Mouse (Mus musculus) frontal cortex, postnatal 14 days (tissue): ENCODE data around the gene Iqgap1.
"Not testable (repeated sequence)": the region's sequence is repeated elsewhere in the genome, so short reads cannot be mapped to it uniquely, and the experiment has no call there.

Experiments
- DNase-seq, 2 experiments: peaks; one replicate each; pipeline ENCODE4 v3.0.0; 2022; ENCODE audit warnings: low spot score in 2 of 2

Iqgap1 gene

DNA sequence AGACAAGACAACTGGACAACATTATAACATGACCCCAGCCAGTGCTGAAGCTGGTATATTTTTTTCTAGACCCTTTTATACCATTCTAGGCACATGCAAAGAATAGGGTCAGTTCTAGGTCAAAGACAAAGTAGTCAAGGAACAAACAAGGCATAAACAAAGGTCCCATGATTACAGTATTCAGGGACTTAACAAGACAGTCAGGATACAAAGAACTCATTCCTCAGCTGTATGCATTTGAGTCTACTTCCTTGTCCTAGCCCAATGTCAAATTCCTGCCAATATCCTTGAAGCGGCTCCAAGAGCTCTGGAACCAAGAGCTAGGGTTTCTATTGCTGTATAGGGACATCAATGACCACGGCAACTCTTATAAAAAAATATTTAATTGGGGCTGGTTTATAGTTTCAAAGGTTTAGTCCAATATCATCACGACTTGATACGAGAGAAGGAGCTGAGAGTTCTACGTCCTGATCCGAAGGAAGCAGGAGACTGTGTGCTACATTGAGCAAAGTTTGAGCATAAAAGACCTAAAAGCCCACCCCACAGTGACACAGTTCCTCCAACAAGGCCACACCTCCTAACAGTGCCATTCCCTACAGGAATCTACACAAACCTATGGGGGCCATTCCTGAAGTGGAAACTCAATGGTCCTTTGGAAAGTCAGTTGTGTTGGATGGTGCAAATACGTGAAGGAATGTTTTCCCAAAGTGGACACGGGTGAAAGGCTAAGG lies 18.3 kb upstream of the Iqgap1 start:
- DNase-seq = no peak

DNA sequence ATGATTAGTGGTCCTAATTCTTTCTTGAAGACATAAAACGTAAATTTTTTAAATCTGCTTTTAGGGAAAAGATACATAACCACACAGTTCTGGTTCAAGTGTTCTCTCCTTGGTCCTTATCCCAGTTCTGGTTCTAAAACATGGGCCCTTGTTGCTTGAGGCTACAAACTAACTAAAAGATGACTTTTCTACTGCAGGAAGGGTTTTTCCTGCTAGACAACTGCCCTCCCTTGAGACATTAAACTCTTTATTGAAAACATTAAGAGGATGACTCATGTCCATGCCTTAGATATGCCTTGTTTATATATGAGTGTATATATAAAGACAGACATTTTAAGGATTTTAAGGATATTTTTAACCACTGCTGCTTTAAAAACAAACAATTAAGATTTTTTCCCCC lies 17.4 kb upstream of the Iqgap1 start:
- no peak for DNase-seq

DNA sequence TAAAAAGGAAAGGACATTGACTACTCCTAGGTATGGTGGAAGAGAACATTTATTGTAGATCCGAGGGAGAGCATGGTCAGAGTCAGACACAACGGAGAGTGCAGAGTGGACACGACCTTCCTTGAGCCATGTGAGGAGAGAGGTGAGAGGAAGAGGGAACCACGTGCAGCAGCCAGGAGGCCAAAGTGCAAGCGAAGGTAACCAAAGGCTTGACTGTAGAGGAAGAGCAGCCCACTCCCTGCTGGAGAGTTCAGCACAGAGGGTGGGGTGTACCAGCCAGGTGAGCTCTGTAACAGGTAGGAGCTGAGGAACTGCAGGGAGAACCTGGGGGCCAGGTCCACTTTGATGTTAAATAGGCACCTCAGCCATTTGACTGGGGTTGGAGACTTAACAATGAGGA lies 16.4 kb upstream of the Iqgap1 start:
- DNase-seq = no peak

DNA sequence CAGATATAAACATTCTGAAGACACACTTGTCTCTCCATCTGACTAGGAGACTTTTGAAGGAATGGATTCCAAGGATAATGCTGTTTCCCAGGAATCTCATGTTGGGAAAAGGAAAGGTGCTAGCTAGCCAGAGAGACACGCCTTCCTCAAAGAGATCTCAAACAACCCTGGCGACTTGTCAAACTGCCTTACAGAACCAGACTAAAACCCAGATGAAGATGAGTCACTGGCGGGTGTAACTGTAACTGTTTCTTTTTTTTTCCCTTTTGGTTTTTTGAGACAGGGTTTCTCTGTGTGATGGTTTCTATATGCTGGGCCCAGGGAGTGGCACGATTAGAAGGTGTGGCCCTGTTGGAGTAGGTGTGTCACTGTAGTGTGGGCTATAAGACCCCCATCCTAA lies 15.2 kb upstream of the Iqgap1 start:
- DNase-seq = no peak

DNA sequence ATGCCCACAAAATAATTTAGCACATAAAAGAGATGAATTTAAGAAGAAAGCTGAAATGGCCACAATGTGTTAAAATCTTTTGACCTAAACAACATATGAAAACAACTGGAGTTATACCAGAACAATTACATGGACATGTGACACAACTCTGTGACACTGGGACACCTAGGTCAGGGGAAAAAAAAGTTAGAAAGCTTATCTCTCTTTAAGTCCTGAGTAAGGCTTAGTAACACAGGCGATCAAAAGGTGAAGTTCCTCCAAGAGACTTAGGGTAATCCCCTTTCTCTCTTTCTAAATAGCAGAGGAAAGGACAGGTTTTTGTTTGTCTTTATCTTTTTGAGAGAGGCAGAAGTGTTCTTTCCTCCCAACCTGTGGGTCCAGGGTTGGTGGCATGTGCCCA lies 14.5 kb upstream of the Iqgap1 start:
- DNase-seq = no peak

DNA sequence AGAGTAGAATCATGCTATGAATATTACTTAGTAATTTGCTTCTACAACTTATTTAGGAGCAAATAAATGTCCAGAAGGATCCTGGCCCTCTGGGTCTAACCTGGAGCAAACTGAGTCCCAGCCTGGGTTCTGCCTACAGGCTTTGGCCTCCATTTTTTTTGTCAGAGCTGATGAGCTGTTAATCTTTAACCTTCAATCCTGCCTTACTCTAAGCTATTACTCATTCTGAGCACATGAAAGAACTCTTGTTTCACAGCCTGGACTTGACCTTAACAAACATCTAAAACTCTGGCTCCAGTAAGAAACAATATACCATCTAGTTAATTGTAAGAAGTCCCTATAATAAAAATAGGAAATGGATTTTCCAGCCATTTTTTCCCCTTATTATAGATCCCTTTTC lies 14.0 kb upstream of the Iqgap1 start:
- DNase-seq = no peak

DNA sequence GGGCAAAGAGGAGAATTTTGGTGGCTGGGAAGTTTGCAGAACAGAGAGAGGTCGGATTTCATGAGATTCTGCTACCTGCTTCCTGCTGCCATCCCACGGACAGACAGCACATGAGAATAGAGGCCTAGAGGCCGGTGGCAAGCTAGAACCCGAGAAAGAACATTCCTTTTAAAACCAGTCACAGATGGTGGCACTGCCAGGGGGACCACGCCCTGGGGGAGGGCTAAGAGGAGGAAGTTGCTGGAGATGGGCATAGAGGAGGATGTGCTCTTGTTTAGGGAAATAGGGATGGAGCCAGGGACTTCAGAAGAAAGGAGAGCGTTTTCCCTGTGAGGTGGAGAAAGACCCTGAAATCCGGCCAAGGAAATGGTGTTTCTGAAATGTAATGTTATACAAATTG lies 12.5 kb upstream of the Iqgap1 start:
- DNase-seq = no peak

DNA sequence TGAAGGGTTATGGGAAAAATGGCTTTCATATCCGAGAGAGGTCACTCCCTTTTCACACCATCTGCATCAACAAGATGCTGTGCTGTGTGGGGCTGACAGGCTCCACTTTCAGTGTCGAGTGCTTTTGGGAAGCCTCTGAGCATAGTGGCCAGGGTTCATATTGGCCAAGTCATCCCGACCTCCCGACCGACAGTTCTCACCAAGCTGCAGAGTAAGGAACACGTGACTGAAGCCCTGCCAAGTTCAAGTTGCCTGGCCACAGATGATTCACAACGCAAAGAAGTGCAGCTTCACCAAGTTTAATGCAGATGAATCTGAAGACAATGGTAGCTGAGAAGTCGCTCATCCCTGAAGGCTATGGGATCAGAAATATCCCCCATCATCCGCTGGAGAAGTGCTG lies 12.0 kb upstream of the Iqgap1 start:
- no peak for DNase-seq

DNA sequence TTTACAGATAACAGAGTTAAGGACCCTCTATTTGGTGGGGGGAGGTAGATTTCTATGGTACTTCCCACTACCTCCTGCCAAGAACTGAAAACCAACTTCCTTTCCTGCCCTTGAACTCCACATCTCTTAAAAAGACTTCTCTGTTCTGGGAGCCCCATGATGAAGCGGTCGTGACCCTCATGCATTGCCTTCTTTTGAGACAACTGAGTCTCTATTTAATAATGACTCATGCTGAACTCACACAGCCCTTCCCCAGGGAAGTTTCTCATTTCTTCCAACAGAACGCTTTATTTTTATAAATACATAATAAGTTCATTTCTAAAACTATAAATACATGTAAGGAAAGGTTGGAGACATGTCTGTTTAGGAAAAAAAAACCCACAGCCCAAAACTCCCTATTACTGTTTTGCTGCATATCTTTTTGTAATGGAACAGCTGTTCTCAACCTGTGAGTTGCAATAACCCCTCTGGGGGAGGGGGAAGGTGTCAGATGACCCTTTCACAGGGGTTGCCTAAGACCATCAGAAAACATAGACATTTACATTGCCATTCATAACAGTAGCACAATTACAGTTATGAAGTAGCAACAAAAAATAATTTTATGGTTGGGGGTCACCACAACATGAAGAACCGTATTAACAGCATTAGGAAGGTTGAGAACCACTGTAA lies 10.3 kb upstream of the Iqgap1 start:
- DNase-seq = no peak

DNA sequence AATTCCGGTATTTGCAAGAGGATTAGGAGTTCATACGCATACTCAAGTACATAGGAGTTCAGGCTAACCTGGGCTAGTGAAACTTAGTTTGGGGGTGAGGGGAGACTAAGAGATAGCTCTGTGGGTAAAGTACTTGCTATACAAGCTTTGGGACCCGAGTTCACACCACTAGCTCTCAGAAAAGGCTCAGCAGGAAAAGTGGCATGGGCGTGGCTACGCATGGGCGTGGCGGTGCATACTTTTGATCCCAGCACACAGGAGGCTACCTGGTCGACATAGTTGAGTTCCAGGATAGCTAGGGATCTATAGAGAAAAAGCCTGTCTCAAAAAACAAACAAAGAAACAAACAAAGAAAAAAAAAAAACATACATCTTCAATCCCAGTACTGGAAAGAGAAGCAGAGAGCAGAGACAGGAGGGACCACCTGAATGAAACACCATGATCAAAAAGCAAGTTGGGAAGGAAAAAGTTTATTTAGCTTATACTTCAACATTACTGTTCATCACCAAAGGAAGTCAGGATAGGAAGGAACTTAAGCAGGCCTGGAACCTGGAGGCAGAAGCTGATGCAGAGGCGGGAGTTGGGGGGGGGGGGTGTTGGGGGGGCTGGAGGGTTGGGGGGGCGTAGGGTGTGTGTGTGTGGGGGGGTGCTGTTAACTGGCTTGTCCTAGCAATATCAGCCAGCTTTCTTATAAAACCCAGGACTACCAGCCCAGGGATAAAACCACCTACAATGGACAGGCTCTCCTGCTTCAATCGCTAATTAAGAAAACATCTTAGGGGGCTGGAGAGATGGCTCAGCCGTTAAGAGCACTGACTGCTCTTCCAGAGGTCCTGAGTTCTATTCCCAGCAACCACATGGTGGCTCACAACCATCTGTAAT lies 8.1 kb upstream of the Iqgap1 start:
- DNase-seq = no peak

DNA sequence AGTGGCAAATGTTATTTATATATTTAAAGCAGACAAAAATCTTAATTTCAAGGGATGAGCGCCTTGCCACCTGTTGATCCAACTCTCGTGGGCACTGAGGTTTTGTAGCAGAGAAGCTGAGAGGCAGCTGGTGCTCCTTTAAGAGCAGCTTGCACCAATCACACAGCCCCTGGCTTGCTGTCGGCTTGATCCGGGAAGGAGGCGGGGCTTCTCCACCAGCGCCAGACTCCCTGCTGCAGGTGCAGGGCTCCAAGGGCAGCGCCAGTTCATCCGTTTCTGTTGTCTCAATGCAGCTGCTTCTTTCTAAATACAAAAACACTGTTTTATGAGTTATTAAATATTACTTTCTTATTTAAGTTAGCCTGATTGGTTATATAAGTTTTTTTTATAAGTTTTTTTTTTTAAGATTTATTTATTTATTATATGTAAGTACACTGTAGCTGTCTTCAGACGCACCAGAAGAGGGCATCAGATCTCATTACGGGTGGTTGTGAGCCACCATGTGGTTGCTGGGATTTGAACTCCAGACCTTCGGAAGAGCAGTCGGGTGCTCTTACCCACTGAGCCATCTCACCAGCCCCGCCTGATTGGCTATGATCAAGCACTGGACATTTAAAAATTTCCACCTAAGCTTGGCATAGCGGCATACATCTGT lies 7.3 kb upstream of the Iqgap1 start:
- not testable (repeated sequence) for DNase-seq

DNA sequence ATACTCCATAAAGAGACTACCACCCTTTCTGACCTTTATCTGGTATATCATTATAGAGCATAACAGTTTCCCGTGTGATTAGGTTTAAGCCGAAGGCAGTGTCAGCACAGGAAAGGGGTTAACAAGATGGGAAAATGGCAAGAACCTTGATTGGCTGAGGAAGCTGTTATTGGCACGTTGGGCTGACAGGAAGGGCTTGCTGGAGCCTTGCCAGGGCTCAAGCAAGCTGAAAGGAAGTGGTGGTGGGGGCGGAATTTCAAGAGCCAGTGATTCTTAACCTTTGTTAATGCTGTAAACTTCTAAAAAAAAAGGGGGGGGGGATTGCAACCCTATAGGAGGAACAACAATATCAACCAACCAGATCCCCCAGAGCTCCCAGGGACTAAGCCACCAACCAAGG lies 6.4 kb upstream of the Iqgap1 start:
- no peak for DNase-seq

DNA sequence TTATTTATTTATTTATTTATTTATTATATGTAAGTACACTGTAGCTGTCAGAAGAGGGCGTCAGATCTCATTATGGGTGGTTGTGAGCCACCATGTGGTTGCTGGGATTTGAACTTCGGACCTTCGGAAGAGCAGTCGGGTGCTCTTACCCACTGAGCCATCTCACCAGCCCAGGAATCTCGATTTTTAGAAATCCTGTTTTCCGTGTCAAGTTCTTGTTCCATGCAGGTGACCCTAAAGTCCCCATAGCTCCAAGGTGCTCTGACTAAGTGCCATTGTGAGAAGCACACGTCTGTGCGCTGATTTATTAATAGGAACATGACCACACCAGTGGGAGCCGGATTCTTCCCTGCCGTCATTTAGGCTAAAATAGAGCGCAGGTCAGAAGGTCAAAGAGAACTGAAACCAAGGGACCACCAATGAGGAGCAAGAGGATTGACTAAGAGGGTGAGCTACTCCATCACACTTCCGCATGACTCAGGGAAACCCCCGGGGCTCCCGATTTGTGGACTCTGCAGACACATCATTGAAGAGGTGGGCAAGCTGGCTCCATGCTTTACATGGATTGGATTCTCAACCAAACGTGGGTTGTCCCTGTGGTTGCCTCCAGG lies 4.5 kb upstream of the Iqgap1 start:
- no peak for DNase-seq

DNA sequence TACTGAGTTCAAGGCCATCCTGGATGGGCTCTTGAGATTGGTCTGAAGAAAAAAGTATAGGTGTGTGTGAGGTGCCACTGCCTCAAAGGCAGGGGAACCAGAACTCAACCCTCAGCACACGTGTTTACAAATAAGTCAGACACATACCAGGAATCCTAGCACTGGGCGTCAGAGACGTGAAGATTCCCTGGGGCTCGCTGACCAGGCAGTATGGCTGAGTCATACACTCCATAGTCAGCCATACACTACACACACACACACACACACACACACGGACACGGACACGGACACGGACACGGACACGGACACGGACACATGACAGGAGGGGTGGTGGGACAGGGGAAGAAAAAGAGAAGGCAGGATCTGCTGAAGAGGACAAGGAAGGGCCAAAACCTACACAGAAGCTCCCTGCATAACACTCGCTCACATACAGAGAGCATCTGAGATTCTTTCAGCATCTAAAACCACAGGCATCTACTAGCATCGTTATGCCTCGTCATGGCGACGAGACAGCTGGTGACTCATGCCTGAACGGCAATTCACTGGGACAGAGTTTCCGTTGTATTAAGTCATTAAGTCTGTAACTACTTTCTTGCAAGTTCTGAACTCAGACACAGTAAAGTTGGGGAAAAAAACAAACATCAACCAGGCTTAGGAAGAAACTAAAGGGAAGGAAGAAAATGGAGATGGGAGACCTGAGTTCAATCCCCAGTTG lies 2.5 kb upstream of the Iqgap1 start:
- no peak for DNase-seq

DNA sequence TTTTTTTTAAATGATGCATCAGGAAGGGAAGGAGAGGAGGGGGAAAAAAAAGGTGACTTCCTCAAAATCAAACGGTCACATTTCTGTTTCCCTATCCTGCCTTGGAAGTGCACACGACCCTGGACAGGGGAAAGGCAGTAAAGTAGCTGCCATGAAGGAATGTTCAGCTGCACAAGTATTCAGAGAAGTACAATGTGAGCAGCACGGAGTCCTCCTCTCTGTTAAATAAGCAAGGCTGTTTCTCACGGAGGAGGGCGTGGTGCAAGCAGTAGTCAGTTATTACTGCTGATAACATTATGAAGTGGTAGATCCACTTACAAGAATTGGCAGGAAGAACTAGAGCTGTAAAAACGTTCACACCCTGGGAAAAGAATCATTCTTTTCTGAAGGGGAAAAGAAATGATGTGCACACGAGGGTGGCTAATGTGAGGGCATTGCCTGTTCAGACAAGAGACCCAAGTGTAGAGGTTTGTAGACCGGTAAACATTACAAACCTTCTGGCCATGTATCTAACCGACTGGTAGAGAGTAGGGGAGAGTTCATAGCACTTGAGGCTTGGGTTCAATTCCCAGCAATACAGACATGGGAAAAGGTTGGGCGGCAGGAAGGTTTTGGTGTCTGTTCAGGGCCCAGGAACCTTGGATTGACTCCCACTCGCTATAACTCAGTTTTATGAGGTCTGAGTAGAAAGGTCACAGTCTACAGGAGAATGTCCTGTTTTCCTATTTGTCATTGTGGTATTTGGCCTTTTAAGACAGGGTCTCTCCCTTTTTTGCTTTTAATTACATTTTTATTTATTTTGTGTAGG lies 1.7 kb downstream of the Iqgap1 start:
- DNase-seq = no peak

DNA sequence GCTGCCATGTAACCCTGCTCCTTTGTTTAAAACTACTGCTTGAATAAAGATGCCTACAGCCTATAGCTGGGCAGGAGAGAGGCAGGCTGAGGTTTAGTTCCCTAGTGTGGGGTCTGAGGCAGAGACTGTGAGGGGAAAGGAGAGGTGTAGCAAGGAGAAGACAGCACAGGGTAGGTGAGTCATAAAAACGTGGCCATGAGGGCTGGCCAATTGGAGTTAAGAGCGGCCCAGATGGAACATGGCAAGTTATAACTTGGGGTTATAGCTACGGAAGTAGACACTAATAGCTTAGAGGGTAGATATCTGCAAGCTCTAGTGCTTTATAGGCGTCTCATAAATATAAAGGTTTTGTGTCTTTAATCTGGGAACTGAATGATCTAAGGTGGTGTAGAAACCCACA lies 2.5 kb downstream of the Iqgap1 start:
- no peak for DNase-seq

DNA sequence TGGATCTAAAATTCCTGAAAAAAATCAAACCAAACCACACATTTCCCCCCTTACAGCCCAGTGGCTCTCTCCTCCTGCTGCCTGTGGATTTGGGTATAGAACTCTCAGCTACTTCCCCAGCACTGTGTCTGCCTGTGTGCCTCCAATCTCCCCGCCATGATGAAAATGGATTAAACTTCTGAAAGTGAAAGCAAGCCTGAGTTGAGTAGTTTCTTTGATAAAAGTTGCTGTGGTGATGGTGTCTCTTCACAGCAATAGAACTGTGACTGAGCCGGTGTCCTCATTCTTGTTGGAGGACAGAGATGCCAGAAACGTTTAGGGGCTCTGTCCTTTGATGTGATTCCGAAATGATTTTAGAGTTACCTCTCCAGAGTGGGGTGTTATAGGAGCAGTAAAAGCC lies 4.9 kb downstream of the Iqgap1 start:
- no peak for DNase-seq

DNA sequence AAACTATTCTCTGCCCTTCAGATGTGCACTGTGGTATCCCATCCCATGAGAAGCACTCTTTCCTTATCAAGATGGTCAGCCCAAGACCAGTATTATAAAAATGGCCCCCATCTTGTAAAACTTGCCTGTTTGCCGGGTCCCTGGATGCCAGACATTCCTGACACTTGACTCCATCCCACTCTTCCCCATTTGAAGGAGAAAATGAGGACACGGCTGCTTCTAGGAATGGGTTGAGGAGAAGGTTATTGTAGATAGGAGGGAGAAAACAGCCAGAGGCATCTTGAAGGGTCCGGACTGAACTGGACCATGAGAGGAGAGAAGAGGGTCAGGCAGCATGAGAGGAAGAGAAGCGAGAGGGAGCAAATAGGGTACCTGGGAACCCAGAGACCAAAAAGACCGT lies 9.1 kb downstream of the Iqgap1 start:
- no peak for DNase-seq

DNA sequence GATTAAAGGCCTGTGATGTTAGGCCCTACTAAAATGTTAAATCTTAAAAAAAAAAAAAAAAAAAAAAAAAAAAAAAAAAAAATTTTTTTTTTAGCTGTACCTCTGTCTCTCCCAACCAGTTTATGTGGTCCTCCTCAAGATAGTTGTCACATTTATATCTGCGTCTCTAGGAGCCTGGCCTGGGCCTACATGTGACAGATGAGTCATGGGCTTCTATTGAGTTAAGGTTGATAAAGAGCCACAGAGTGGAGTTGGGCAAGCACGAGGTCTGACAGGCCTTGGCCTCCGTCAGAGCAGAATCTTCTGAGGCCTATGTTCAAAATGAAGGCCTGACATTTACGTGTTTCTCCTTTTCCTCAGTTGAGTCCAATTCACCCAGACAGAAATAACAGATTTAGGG lies 12.4 kb downstream of the Iqgap1 start:
- DNase-seq = no peak

DNA sequence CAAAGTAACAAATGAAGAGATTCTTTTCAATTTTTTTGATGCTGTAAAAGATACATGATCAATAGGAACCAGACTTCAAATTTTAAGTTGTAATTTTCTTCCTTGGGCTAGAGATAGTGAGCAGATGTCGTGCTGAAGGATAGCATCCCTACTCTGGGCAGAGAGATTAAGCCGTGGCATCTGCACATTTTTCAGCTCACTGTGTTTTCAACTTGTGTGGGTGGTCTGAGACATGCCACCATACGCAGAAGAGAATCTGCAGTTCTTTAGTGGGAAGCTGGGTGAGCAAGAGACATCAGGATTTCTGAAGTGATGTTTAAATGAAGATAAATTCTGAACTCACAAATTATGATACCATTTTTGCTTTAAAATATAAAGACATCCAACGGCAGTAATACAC lies 19.4 kb downstream of the Iqgap1 start:
- DNase-seq = no peak
